Mouse (Mus musculus) left cerebral cortex, adult 8-10 months (tissue): ENCODE measurements around the gene Slc39a5. TPM values are rescaled to one million over a fixed set of nuclear protein-coding genes. Genes with fewer than 3 reads are reported as not detected.
A peak's percentile ranks its signal among the peaks of the same experiment; 100 is the strongest.

Source experiments
- DNase-seq, 2 experiments: peaks; one replicate each; pipeline ENCODE4 v3.0.0; 2022; ENCODE audit warnings: low spot score in 2 of 2
- total RNA-seq, 4 experiments: library from RNA; stranded (reverse); gene quantifications; 2 replicates each; pipeline ENCODE4 v1.2.4; 2022

The Slc39a5 gene
- total RNA-seq, 4 experiments from 2014 or later: 0.27 to 0.61 (median 0.59) TPM; not detected in 1

GRCm38 (mm10) chr10:128410560-128410845 is 9.5 kb upstream of the Slc39a5 start:
- no peak for DNase-seq

DNA sequence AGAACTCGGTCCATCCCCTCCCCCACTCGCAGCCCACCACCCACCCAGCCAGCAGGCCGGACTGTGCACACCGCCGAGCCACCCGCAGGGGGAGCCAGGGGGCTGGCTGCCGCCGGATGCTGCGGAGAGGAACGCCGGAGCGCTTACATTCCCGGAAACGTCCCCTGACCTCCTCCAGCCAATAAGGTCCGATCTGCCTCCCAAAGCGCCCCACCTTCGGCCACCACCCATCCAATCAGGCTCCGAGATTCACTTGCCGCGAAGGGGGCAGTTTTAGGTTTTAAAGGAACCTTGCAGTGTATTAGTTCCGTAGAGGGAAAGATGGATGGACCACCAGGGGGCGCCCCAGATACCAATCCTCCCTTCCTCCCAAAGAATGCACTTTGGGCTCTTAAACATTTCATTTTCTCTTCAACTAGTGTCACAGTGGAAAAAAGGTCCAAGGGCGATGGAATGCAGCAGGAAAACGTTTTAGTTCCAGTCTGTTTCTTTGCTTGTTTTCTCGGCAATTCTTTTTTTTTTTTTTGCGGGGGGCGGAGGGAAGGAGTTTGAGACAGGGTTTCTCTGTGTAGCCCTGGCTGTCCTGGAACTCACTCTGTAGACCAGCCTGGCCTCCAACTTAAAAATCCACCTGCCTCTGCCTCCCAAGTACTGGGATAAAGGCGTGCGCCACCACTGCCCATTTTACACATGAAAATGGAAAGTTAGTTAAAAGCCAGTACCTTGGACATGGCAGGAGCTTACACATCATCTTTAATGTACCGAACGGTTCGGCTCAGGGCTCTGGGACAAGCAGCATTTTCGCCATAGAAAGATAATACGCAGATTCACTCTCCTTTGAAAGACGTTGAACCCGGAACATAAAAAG is 8.9 kb upstream of the Slc39a5 start:
- DNase-seq: peak; percentile 94 to 97

DNA sequence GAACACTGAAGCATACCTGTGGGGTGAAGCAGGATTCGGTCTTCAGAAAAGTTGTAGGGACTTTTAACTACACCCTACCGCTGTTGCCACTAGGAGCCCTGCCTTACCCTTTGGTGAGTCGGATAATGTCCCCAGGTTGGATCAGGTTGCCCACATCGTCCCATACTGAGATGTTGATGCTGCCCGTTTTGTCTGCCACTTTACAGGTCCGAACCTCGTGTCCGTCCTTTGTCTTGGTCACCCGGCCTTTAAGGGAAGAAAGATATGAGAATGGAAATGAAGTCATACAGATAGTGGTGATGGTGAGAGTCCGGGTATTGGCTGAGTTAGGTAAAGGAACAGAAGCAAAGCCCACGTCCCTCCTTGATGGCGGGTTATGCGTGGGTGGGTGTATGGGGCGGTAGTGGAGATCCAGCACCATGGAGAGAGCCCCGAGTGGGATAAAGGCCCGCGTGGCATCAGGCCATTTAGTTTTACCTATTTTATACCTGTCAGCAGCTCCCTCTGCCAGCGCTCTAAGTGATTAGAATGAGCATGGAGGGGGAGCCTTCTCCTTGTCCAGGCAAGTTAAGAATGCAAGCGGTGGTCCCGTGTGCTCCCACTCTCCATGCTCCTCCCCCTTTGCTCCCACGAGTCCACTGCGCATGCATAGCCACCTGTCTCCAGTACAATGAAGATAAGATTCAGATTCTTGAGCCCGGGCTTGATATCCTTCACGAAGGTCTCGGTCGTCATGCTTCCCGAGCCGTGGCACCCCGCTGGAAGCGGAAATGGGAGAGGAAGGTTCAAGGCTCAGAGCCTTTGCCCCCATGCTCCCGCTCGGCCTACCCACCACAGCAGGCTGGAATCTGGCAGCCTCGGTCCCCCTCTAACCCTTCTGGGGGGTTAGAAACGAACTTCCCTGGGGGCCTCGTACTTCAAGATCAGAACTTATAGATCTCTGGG is 7.8 kb upstream of the Slc39a5 start:
- DNase-seq: peak in 1 of 2 experiments; percentile 44

DNA sequence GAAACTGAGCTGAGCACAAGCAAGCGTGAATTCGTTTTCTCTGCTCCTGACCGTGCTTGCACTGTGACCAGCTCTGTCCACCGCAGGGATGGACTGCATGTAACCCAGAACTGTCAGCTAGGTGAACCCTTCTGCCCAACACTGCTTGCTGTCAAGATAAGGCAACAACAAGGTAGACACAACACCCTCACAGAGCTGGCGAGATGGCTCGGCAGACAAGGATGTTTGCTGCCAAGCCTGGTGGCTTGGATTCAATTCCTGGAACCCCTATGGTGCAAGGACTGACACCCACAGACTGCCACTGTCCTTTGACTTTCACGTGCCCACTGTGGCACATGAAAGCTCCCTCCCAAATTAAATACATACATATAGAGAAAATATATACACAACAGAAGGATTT is 2.9 kb upstream of the Slc39a5 start:
- no peak for DNase-seq

GRCm38 (mm10) chr10:128401638-128402037 is 609 bp upstream of the Slc39a5 start:
- no peak for DNase-seq

DNA sequence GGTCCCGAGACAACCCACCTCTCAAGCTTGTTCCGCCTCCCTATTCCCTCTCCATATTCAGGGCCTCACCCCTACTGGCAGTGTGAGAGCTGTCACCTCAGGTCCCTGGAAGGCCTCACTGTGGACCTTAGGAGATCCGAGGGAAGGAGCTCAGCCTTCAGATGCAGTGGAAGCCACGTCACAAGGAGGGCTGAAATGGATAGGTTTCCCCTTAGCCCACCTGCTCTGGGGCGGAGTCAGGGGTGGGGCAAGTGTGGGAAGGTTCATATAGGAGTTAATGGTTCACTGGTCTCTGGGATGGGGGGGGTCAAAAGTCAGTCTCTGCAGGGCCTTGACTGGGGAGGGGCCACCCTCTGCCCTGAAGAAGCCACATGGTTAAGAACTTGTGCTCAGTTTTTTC is 691 bp downstream of the Slc39a5 start:
- no peak for DNase-seq

- DNase-seq: no peak
Measured at GRCm38 (mm10) chr10:128397466-128397865, 3.6 kb downstream of the Slc39a5 start.

- DNase-seq: peak in 1 of 2 experiments; percentile 24
Measured at GRCm38 (mm10) chr10:128396716-128397264, 4.2 kb downstream of the Slc39a5 start.

- DNase-seq: no peak
Measured at GRCm38 (mm10) chr10:128396017-128396673, 4.9 kb downstream of the Slc39a5 start.

DNA sequence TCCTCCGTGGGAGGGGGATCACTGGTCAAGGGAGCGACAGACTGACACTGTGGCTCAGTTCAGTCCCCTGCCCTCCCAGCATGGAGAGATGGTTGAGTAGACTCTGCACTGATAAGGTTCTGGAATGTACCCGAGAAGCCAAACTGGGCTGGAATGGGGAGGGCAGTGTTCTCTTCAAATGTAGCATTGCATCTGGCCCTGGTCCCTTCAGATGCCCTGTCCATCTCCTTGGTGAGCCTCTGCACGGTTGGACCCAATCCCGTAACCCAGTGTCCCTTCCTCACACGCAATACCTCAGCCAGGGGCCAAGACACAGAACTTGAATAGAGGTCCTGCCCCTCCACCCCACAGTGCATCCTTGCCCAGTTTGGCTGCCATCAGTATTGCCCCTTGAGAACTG is 9.2 kb downstream of the Slc39a5 start:
- DNase-seq: no peak

GRCm38 (mm10) chr10:128390366-128390765 is 10.7 kb downstream of the Slc39a5 start:
- DNase-seq: peak in 1 of 2 experiments; percentile 26

DNA sequence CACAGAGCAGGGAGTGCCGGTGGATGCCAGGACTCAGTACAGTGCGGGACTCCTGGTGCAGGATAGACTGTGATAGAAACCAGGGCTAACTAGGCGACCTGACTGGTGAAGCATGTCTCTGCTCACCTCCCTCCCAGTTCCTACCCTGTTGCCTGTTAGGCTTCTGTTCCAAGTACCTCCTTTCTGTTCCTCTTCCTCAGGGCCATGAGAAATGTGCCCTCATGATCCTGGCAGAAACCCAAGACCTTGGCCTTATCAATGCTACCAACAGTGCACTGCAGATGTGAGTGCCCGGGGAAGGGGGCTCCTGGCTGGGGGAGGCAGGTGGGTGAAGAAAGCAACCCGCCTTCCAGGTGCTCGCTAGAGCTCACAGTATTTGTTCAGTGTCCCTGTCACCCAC is 11.5 kb downstream of the Slc39a5 start:
- DNase-seq: peak in 1 of 2 experiments; percentile 11

GRCm38 (mm10) chr10:128388941-128389340 is 12.1 kb downstream of the Slc39a5 start:
- DNase-seq: peak in 1 of 2 experiments; percentile 5

GRCm38 (mm10) chr10:128385902-128386301 is 15.1 kb downstream of the Slc39a5 start:
- no peak for DNase-seq

- no peak for DNase-seq
Measured at GRCm38 (mm10) chr10:128382482-128382881, 18.5 kb downstream of the Slc39a5 start.

- DNase-seq: no peak
Measured at GRCm38 (mm10) chr10:128380565-128380964, 20.5 kb downstream of the Slc39a5 start.

DNA sequence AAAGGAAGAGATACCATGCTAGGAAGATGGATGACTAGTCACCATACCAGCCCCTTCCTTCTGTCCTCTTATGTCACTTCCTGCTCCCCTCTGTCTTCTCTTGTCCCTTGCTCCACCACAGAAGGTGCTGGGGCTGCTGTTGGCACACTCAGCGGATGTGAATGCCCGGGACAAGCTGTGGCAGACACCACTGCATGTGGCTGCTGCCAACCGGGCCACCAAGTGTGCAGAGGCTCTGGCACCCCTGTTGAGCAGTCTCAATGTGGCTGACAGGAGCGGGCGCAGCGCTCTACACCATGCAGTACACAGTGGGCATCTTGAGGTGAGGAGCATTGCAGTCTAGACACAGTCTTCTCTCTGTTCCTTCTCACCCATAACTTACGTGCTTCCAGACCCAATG is 21.8 kb downstream of the Slc39a5 start:
- DNase-seq: no peak

DNA sequence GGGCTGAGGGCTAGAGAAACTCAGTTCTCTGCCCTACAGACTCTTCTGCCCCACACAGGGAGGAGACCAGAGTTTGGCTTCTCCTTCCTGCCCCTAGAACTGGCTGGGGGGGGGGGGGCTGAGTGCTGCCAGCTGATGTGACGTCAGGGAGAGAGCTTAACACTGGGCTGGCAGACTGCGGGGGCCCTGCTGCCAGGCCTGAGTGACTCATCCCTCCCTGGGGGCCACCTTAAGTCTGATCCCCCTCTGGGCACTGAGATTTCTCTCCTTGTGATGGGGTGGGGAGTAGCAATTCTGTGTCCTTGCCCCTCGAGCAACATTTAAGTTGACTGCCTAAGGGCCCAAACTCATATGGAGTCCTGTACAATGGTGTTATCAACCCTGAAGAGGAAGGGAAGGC is 22.6 kb downstream of the Slc39a5 start:
- DNase-seq: no peak

GRCm38 (mm10) chr10:128377940-128378448 is 23.0 kb downstream of the Slc39a5 start:
- DNase-seq: no peak

- DNase-seq: no peak
Measured at GRCm38 (mm10) chr10:128377222-128377939, 23.6 kb downstream of the Slc39a5 start.
